ENCODE assay signal across 23 mouse cellular contexts in genomic region chr5:22116922-22117321, GRCm38 (mm10).
DNase-seq lines count a peak whose midpoint lies in the region; ATAC-seq and TF ChIP-seq lines count a peak whose summit lies in the region.
"Had no signal": no experiment of that assay in that cellular context is flagged by ENCODE, and none has a peak within 500 bp of the region (broad histone marks: within the 10 kb centered on the region; RNA-seq: fewer than 3 reads in every experiment).

No protein-coding gene starts in this region.

- no peak overlapping the region for H3K9ac ChIP-seq in heart, embryonic 15.5 days
- H3K9ac ChIP-seq in hindbrain, postnatal 0 days (replicated peaks; ENCODE audit: low read length), result no peak overlapping the region
- no peak overlapping the region for H3K9ac ChIP-seq in hindbrain, embryonic 12.5 days
- no peak overlapping the region for H3K9ac ChIP-seq in neural tube, embryonic 12.5 days
- H3K9ac ChIP-seq in neural tube, embryonic 13.5 days, result no peak overlapping the region
- H3K9ac ChIP-seq: embryonic facial prominence, embryonic 15.5 days; hindbrain, embryonic 14.5 days had no signal

- H3K9me3 ChIP-seq in heart, embryonic 15.5 days (replicated peaks), result no peaks in the 10 kb centered on the region
- H3K9me3 ChIP-seq in hindbrain, postnatal 0 days (ENCODE audit: low read length), result no peaks in the 10 kb centered on the region
- no peaks in the 10 kb centered on the region for H3K9me3 ChIP-seq in hindbrain, embryonic 12.5 days (replicated peaks)
- H3K9me3 ChIP-seq in neural tube, embryonic 12.5 days, result no peaks in the 10 kb centered on the region
- no peaks in the 10 kb centered on the region for H3K9me3 ChIP-seq in neural tube, embryonic 13.5 days
- H3K9me3 ChIP-seq: embryonic facial prominence, embryonic 15.5 days; forebrain, embryonic 10.5 days; heart, embryonic 10.5 days had no signal

- no peak for ATAC-seq in heart, embryonic 15.5 days (replicated peaks; ENCODE audit: insufficient number of reproducible peaks, insufficient read depth, low FRiP score, low read depth)
- 0 out of 2 replicates have a peak, but pooled peaks have one; percentile 10 for ATAC-seq in hindbrain, postnatal 0 days
- no peak for ATAC-seq in hindbrain, embryonic 12.5 days (ENCODE audit: low FRiP score)
- peak; percentile 50; the same call in 1 of the 2 replicates for ATAC-seq in neural tube, embryonic 12.5 days (ENCODE audit: low FRiP score, low read depth)
- peak; percentile 59; the same call in 1 of the 2 replicates for ATAC-seq in neural tube, embryonic 13.5 days (ENCODE audit: low read depth)
- ATAC-seq: forebrain, embryonic 14.5 days; inflammation-experienced regulatory T-cells, adult 6 months; intestine, postnatal 0 days had no signal

- DNase-seq in heart, postnatal 25 days (ENCODE audit: low spot score), result no peak
- no peak for DNase-seq in hindbrain, postnatal 0 days (ENCODE audit: low spot score)
- DNase-seq in urinary bladder, postnatal 4 days (ENCODE audit: low spot score in 2 of 2), result no peak
- DNase-seq: adrenal gland, adult 2 months; adrenal gland, postnatal 25 days; cerebellum, adult 8-10 months; cerebellum, postnatal 14 days; embryo, embryonic 11 days; gastrocnemius, adult 2 months; gastrocnemius, postnatal 25 days; heart, postnatal 14 days had no signal

- no peaks in the 10 kb centered on the region for H3K27me3 ChIP-seq in heart, embryonic 15.5 days
- H3K27me3 ChIP-seq in hindbrain, postnatal 0 days (ENCODE audit: insufficient read depth, low read length), result no peaks in the 10 kb centered on the region
- no peaks in the 10 kb centered on the region for H3K27me3 ChIP-seq in hindbrain, embryonic 12.5 days
- H3K27me3 ChIP-seq in neural tube, embryonic 12.5 days (replicated peaks), result no peaks in the 10 kb centered on the region
- H3K27me3 ChIP-seq in neural tube, embryonic 13.5 days, result no peaks in the 10 kb centered on the region
- H3K27me3 ChIP-seq: embryonic facial prominence, embryonic 15.5 days had no signal

- H3K4me2 ChIP-seq in heart, embryonic 15.5 days, result no peak overlapping the region
- H3K4me2 ChIP-seq in hindbrain, postnatal 0 days (ENCODE audit: low read depth, low read length), result no peak overlapping the region
- no peak overlapping the region for H3K4me2 ChIP-seq in hindbrain, embryonic 12.5 days (replicated peaks)
- H3K4me2 ChIP-seq in neural tube, embryonic 12.5 days (replicated peaks), result no peak overlapping the region
- no peak overlapping the region for H3K4me2 ChIP-seq in neural tube, embryonic 13.5 days
- H3K4me2 ChIP-seq: embryonic facial prominence, embryonic 15.5 days; hindbrain, embryonic 14.5 days had no signal

- no peak for TF ChIP-seq CTCF in hindbrain, postnatal 0 days (IDR thresholded peaks at IDR 0.05; ENCODE audit: low read depth)

- H3K27ac ChIP-seq in heart, embryonic 15.5 days, result peak overlapping the region; percentile 33; the same call in 1 of the 2 replicates
- H3K27ac ChIP-seq in hindbrain, postnatal 0 days, result no peak overlapping the region
- no peak overlapping the region for H3K27ac ChIP-seq in hindbrain, embryonic 12.5 days
- H3K27ac ChIP-seq in neural tube, embryonic 12.5 days, result no peak overlapping the region
- no peak overlapping the region for H3K27ac ChIP-seq in neural tube, embryonic 13.5 days (replicated peaks)
- H3K27ac ChIP-seq: embryonic facial prominence, embryonic 15.5 days; forebrain, embryonic 10.5 days; gastrocnemius, adult 2 months; heart, embryonic 10.5 days; hindbrain, embryonic 14.5 days had no signal

- 46% methylated on average over 9 of the region's 9 CpGs for WGBS in heart, embryonic 15.5 days
- 73% methylated on average over 9 of the region's 9 CpGs for WGBS in hindbrain, postnatal 0 days
- WGBS in hindbrain, embryonic 12.5 days, result 72% methylated on average over 9 of the region's 9 CpGs
- 58% methylated on average over 9 of the region's 9 CpGs for WGBS in neural tube, embryonic 12.5 days
- WGBS in neural tube, embryonic 13.5 days, result 46% methylated on average over 9 of the region's 9 CpGs

- no peak overlapping the region for H3K4me3 ChIP-seq in heart, embryonic 15.5 days
- H3K4me3 ChIP-seq in hindbrain, postnatal 0 days (ENCODE audit: low read length), result no peak overlapping the region
- H3K4me3 ChIP-seq in hindbrain, embryonic 12.5 days, result no peak overlapping the region
- H3K4me3 ChIP-seq in neural tube, embryonic 12.5 days, result no peak overlapping the region
- no peak overlapping the region for H3K4me3 ChIP-seq in neural tube, embryonic 13.5 days
- H3K4me3 ChIP-seq: embryonic facial prominence, embryonic 15.5 days; erythroblast, embryonic 14.5 days; forebrain, embryonic 10.5 days; gastrocnemius, adult 2 months; heart, embryonic 10.5 days had no signal

- H3K4me1 ChIP-seq in heart, embryonic 15.5 days (replicated peaks), result peaks cover 21% of the 10 kb centered on the region
- 0 out of 2 replicates have a peak, but pooled peaks cover 3% of the 10 kb centered on the region for H3K4me1 ChIP-seq in hindbrain, postnatal 0 days (ENCODE audit: insufficient read depth, low read length)
- H3K4me1 ChIP-seq in hindbrain, embryonic 12.5 days, result no peaks in the 10 kb centered on the region
- no peaks in the 10 kb centered on the region for H3K4me1 ChIP-seq in neural tube, embryonic 12.5 days
- peaks cover 19% of the 10 kb centered on the region for H3K4me1 ChIP-seq in neural tube, embryonic 13.5 days (replicated peaks)
- H3K4me1 ChIP-seq: embryonic facial prominence, embryonic 15.5 days; heart, embryonic 10.5 days had no signal

- intact Hi-C loops in heart, postnatal 25 days (cut with DNase I), result no loop called here

- no peaks in the 10 kb centered on the region for H3K36me3 ChIP-seq in heart, embryonic 15.5 days
- no peaks in the 10 kb centered on the region for H3K36me3 ChIP-seq in hindbrain, postnatal 0 days (ENCODE audit: insufficient read depth, low read length)
- no peaks in the 10 kb centered on the region for H3K36me3 ChIP-seq in hindbrain, embryonic 12.5 days
- H3K36me3 ChIP-seq in neural tube, embryonic 12.5 days, result no peaks in the 10 kb centered on the region
- no peaks in the 10 kb centered on the region for H3K36me3 ChIP-seq in neural tube, embryonic 13.5 days
- H3K36me3 ChIP-seq: embryonic facial prominence, embryonic 15.5 days; forebrain, embryonic 10.5 days; heart, embryonic 10.5 days had no signal

Comparison
In these comparisons a context has a peak if more than half of its experiments do, and no peak if none do; other contexts are left out.
1. ATAC-seq: peak in hindbrain, postnatal 0 days (single experiment), neural tube, embryonic 12.5 days (single experiment) and neural tube, embryonic 13.5 days (single experiment); none in heart, embryonic 15.5 days (single experiment) and hindbrain, embryonic 12.5 days (single experiment).